Mouse (Mus musculus): ENCODE data around the gene Arl6ip5. TPM values are rescaled to one million over a fixed set of nuclear protein-coding genes. Genes with fewer than 3 reads are reported as not detected.

Arl6ip5 gene
- polyA plus RNA-seq (2015; fragmentation: Nextera tagmentation; extraction: Ambion mirVana), result 33.5 and 34.6 TPM in 2 replicates

DNA sequence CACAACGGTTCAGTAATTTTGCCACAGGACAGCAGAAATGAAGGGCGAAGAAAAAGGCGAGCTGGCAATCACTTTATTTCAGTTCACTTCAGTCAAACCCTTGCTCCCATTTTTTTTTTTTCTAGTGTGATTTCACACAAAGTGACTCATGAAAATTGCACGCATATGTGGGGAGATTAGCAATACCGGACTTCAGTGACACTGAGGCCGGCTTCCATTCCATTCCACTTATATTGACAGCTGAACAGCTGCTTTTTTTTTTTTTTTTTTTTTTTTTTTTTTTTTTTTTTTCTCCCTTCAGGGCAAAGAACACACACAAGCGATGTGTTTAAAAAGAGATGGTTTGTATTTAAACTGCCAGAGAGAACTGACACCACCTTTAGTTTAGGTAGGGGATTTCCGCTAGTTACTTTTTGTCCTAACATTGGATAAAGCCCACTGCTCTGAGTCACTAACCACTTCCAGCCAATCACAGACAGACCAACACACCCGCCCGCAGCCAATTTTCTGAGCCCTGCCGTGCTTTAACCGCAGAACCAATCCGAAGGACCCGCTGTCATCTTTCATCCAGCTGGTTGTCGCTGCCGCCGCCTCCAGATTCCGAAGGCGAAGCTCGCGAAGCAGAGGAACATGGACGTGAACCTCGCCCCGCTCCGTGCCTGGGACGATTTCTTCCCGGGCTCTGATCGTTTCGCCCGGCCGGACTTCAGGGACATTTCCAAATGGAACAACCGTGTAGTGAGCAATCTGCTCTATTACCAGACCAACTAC is at the start of gene Arl6ip5:
Gene Arl6ip5 (plus strand): TSS at position 499 of the 771 bp plus-strand sequence.
- peaks cover 78% of the 10 kb centered on the region for H3K4me1 ChIP-seq (replicated peaks)
- no peaks in the 10 kb centered on the region for H3K9me3 ChIP-seq (replicated peaks)
- H3K4me3 ChIP-seq (replicated peaks), result peak within 1 kb of the TSS; percentile 74
- 5% methylated on average over 32 of the region's 32 CpGs for WGBS (ENCODE audit: insufficient replicate concordance)
- peak within 1 kb of the TSS; percentile 84 for H3K4me2 ChIP-seq
- peak within 1 kb of the TSS; percentile 69 for H3K9ac ChIP-seq
- ATAC-seq (ENCODE audit: insufficient read depth), result peak; percentile 68
- peak within 1 kb of the TSS; percentile 79 for H3K27ac ChIP-seq (replicated peaks)
- H3K36me3 ChIP-seq (replicated peaks), result peaks cover 11% of the 10 kb centered on the region
- H3K27me3 ChIP-seq, result no peaks in the 10 kb centered on the region

DNA sequence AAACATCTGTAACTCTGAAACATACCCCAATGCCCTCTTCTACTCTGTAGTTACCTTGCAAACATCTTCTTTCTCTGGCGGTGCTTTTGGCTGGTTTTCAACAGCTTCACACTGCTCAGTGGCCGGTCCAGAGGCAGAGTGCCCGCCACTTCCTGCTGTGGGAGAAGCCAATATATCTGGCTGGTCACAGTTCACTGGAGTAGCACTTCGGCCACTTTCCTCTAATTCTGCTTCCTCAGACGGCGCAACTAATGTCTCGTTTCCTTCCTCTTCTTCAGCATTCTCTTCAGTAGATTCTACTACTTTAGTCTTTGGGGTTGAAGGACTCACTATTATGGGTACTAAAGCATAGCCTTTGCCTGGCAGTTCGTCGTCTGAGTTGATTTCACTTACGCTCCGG is 34.8 kb upstream of the Arl6ip5 start:
- H3K4me1 ChIP-seq (replicated peaks), result peaks cover 36% of the 10 kb centered on the region
- peaks cover 31% of the 10 kb centered on the region for H3K36me3 ChIP-seq (replicated peaks)
- no peak for ATAC-seq (ENCODE audit: insufficient read depth)
- H3K4me3 ChIP-seq (replicated peaks), result 0 out of 2 replicates have a peak overlapping the region, but pooled peaks have one; percentile 3
- H3K4me2 ChIP-seq, result peak overlapping the region; percentile 30
- WGBS (ENCODE audit: insufficient replicate concordance), result 47% methylated on average over 11 of the region's 11 CpGs
- no peak overlapping the region for H3K9ac ChIP-seq
- no peaks in the 10 kb centered on the region for H3K9me3 ChIP-seq (replicated peaks)
- no peak overlapping the region for H3K27ac ChIP-seq (replicated peaks)
- no peaks in the 10 kb centered on the region for H3K27me3 ChIP-seq

DNA sequence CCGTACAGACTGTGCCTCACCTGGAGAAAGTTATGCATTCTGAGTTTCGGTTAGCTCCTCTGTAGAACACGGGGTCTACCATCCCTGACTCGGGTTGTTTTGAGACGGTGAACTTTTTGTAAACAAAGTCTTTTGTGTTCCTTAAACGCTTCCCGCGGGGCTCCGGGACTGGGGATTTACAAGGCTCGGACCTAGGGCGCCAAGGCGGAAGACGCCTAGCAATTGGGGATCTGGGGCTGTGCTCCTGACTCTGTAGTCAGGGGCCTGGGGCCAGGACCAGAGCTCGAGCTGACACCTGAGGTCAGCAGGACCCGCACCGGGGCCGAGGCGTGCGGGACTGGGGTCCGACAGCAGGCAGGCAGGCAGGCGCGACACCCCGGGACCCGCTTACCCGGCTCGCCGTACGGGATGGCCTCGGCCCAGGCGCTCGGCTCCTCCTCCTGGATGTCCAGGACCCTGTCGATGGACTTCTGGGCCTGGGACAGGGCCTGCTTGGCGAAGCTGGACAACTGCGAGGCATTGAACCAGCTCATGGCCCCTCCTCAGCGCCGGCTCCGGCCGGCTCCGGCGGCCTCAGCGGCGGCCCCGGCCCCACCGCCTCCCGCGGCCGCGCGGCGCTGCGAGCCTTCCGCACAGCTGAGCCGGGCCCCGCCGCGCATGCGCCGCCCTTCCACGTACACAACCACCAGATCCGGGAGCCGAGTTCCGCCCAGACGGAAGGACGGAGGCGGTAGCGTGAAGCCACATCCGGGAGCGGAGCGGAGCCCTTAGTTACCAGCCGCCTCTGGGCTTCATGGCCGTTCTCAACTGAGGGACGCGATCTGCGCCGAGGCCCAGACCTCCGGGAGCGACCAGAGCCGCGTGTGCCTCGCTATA is 31.8 kb upstream of the Arl6ip5 start, which contains the start of gene Tmf1:
Gene Tmf1 (minus strand): TSS at position 632 of the 876 bp plus-strand sequence.
- peak within 1 kb of the TSS; percentile 88 for H3K4me2 ChIP-seq
- H3K4me3 ChIP-seq (replicated peaks), result peak within 1 kb of the TSS; percentile 83
- WGBS (ENCODE audit: insufficient replicate concordance), result under 1% methylated on average over 80 of the region's 80 CpGs
- ATAC-seq (ENCODE audit: insufficient read depth), result peak; percentile 98
- no peaks in the 10 kb centered on the region for H3K27me3 ChIP-seq
- H3K9me3 ChIP-seq (replicated peaks), result no peaks in the 10 kb centered on the region
- peaks cover 15% of the 10 kb centered on the region for H3K36me3 ChIP-seq (replicated peaks)
- peak within 1 kb of the TSS; percentile 96 for H3K9ac ChIP-seq
- H3K4me1 ChIP-seq (replicated peaks), result peaks cover 42% of the 10 kb centered on the region
- peak within 1 kb of the TSS; percentile 93 for H3K27ac ChIP-seq (replicated peaks)

DNA sequence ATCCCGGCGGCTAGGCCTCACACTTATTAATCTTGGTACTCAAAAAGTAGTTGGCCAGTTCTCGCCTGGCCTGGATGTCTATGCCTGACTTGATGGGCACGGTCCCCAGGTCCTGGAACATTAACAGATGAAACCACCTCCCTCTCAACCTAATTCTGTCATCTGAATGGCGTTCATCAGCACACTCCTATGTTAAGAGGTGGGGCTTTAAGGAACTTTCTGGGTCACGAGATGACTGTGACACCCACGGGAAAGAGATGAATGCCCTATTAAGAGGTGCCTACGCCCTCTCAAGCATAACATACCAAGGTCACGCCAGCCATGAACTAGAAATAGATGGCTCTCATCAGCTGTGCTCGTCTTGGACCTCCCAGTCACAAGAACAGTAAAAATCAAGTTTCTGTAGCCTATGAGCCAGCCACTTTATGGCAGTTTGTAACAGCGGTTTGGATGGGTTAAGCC is 31.1 kb upstream of the Arl6ip5 start:
- no peaks in the 10 kb centered on the region for H3K9me3 ChIP-seq (replicated peaks)
- 12% methylated on average over 11 of the region's 11 CpGs for WGBS (ENCODE audit: insufficient replicate concordance)
- no peaks in the 10 kb centered on the region for H3K27me3 ChIP-seq
- ATAC-seq (ENCODE audit: insufficient read depth), result peak; percentile 58
- peak overlapping the region; percentile 93 for H3K27ac ChIP-seq (replicated peaks)
- H3K4me1 ChIP-seq (replicated peaks), result peaks cover 42% of the 10 kb centered on the region
- peak overlapping the region; percentile 83 for H3K4me3 ChIP-seq (replicated peaks)
- H3K4me2 ChIP-seq, result peak overlapping the region; percentile 88
- peak overlapping the region; percentile 96 for H3K9ac ChIP-seq
- H3K36me3 ChIP-seq (replicated peaks), result peaks cover 18% of the 10 kb centered on the region

DNA sequence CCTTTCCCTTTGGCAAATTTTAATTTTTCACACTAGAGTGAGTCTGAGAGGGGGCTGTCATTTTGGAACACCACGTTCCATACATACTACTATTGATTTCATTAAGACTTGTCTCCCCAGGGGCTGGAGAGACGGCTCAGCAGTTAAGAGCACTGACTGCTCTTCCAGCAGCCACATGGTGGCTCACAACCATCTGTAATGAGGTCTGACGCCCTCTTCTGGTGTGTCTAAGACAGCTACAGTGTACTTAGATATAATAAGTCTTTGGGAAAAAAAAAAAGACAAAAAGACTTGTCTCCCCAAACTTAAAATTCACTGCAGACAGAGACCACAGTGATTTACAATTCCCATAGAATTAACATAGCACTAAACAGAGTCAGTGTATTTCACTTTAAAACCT is 10.1 kb upstream of the Arl6ip5 start:
- Histone ChIP-seq H3K4me1 (replicated peaks) (peaks cover 20% of the 10 kb centered on the region), H3K9ac (no peak overlapping the region), H3K4me3 (replicated peaks) (no peak overlapping the region), H3K4me2 (no peak overlapping the region), H3K27me3 (no peaks in the 10 kb centered on the region), H3K27ac (replicated peaks) (no peak overlapping the region), H3K36me3 (replicated peaks) (peaks cover 48% of the 10 kb centered on the region), H3K9me3 (replicated peaks) (no peaks in the 10 kb centered on the region)
- ATAC-seq (ENCODE audit: insufficient read depth), result no peak
- 63% methylated on average over 3 of the region's 3 CpGs for WGBS (ENCODE audit: insufficient replicate concordance)

DNA sequence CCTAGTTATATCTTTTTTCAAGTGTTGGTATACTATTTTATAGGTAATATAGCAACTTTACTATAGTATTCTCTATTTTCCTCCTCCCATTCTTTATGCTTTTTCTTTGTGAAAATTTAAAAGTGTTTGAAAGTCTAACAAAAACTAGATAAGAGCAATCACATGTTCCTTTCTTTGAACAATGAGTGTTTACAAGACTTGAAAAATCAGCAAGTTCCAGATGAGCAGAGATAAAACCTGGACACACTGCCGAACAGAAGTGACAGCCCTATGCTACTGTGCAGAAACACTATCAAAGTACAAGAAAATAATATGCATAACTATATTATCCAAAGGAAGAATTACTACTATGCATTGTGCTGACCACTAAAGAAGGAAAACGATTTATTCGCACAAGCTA is 8.0 kb upstream of the Arl6ip5 start:
- H3K27ac ChIP-seq (replicated peaks), result no peak overlapping the region
- H3K4me3 ChIP-seq (replicated peaks), result no peak overlapping the region
- WGBS (ENCODE audit: insufficient replicate concordance), result 64% methylated on average over 3 of the region's 3 CpGs
- no peaks in the 10 kb centered on the region for H3K9me3 ChIP-seq (replicated peaks)
- H3K4me2 ChIP-seq, result no peak overlapping the region
- H3K4me1 ChIP-seq (replicated peaks), result peaks cover 34% of the 10 kb centered on the region
- ATAC-seq (ENCODE audit: insufficient read depth), result no peak
- H3K27me3 ChIP-seq, result no peaks in the 10 kb centered on the region
- no peak overlapping the region for H3K9ac ChIP-seq
- H3K36me3 ChIP-seq (replicated peaks), result peaks cover 29% of the 10 kb centered on the region

DNA sequence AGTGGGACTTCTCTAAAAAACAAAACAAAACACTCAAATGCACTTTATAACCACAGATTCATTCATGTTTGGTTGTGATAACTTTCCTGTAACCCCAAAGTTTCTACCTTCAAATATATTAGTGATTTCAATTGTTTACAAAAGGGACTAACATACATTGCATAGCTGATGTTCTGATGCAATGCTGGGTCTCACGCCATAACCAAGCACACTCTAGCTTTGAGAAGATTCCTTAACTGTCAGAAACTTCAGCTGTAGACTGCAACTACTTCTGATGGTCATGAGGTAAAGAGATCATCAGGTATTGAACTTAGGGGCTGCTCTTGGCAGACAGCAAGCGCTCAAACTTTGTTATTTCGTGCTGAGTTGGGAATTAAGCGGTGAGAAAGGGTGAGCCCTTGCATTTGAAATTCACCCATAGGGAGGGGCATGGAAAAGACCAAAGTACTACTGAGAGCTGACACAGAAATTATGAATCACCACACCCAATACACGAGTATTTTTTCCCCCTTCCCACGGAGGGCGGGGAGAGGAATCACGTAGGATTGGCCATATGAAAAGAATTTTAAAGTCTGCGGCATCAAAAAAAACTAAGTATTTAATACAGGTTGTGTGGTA is 6.1 kb upstream of the Arl6ip5 start:
- Histone ChIP-seq H3K27me3 (no peaks in the 10 kb centered on the region), H3K9ac (peak overlapping the region; percentile 96), H3K4me2 (peak overlapping the region; percentile 79), H3K9me3 (replicated peaks) (no peaks in the 10 kb centered on the region), H3K4me3 (replicated peaks) (peak overlapping the region; percentile 94), H3K27ac (replicated peaks) (peak overlapping the region; percentile 87), H3K36me3 (replicated peaks) (0 out of 2 replicates have a peak, but pooled peaks cover 17% of the 10 kb centered on the region), H3K4me1 (replicated peaks) (peaks cover 53% of the 10 kb centered on the region)
- ATAC-seq (ENCODE audit: insufficient read depth), result no peak
- 13% methylated on average over 9 of the region's 9 CpGs for WGBS (ENCODE audit: insufficient replicate concordance)

DNA sequence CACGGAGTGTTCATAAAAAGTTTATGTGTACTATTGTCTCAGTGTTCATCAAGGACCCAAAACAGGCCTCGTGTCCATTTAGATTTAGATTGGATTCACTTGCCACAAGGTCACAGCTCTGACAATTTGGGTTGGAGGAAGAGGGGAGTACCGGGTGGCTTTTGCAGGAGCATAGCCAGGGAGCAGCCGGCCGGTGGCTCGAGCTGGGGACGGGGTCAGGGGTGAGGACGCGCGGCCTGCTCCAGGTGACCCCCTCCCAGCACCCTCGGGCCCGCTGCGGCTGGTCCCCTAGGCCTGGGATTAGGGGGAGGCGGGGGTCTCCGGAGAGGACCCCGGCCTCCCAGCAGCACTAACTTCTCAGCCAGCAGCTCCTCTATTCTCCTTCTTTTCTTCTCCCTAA is 5.5 kb upstream of the Arl6ip5 start:
- H3K4me1 ChIP-seq (replicated peaks), result peaks cover 58% of the 10 kb centered on the region
- peak overlapping the region; percentile 96 for H3K9ac ChIP-seq
- under 1% methylated on average over 16 of the region's 16 CpGs for WGBS (ENCODE audit: insufficient replicate concordance)

DNA sequence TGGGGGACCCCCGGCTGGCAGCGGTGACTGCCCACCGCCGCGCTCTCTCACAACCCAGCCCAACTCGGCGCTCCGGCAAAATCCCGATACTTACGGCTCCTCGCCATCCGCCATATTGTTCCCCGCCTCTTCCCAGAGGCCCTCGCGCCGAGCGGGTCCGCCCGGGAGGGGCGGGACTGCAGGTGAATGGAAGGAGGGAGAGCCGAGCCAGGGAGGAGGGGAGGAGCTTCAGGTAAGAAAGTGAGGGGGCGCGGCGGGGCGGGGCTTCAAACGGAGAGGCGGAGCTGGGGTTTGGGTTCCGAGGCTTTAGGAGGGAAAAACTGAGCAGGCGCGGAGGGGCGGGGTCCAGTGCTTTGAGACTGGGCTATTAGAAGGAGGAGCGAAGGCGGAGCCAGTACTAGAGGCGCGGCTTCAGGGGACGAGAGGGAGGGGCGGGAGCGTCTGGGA is 5.0 kb upstream of the Arl6ip5 start, which contains the start of gene Uba3:
Gene Uba3 (minus strand): TSS at position 209 of the 447 bp plus-strand sequence.
- Histone ChIP-seq H3K36me3 (replicated peaks) (0 out of 2 replicates have a peak, but pooled peaks cover 10% of the 10 kb centered on the region), H3K4me3 (replicated peaks) (peak within 1 kb of the TSS; percentile 94), H3K9ac (peak within 1 kb of the TSS; percentile 96), H3K4me1 (replicated peaks) (peaks cover 63% of the 10 kb centered on the region), H3K27ac (replicated peaks) (peak within 1 kb of the TSS; percentile 87), H3K9me3 (replicated peaks) (no peaks in the 10 kb centered on the region), H3K4me2 (peak within 1 kb of the TSS; percentile 79), H3K27me3 (no peaks in the 10 kb centered on the region)
- WGBS (ENCODE audit: insufficient replicate concordance), result under 1% methylated on average over 38 of the region's 38 CpGs
- ATAC-seq (ENCODE audit: insufficient read depth), result peak; percentile 98

More for the DNA sequence above, 5.5 kb upstream of the Arl6ip5 start:
- no peaks in the 10 kb centered on the region for H3K27me3 ChIP-seq
- H3K4me3 ChIP-seq (replicated peaks), result peak overlapping the region; percentile 94
- H3K4me2 ChIP-seq, result peak overlapping the region; percentile 79
- peak overlapping the region; percentile 87 for H3K27ac ChIP-seq (replicated peaks)
- 0 out of 2 replicates have a peak, but pooled peaks cover 16% of the 10 kb centered on the region for H3K36me3 ChIP-seq (replicated peaks)
- H3K9me3 ChIP-seq (replicated peaks), result no peaks in the 10 kb centered on the region
- ATAC-seq (ENCODE audit: insufficient read depth), result peak; percentile 46

DNA sequence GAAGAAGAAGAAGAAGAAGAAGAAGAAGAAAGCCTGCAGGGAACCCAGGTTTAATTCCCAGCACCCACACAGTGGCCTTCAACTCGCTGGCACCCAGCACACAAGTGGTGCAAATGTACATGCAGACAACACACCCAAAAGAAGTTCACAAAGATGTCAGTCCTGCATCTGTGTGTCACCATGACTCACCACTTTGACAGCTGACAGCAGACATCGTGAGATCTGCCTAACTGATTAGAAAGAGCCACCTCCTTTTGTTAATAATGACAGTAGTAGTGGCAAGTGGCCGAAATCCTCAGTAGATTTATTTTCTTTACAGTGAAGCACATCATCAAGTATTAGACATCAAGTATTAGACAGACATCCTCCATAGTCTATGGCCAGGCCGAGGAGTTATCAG is 3.4 kb upstream of the Arl6ip5 start:
- Histone ChIP-seq H3K27me3 (no peaks in the 10 kb centered on the region), H3K4me2 (no peak overlapping the region), H3K9ac (no peak overlapping the region), H3K36me3 (replicated peaks) (0 out of 2 replicates have a peak, but pooled peaks cover 1% of the 10 kb centered on the region), H3K27ac (replicated peaks) (peak overlapping the region; percentile 38; the same call in 1 of the 2 replicates), H3K9me3 (replicated peaks) (no peaks in the 10 kb centered on the region), H3K4me1 (replicated peaks) (peaks cover 73% of the 10 kb centered on the region), H3K4me3 (replicated peaks) (no peak overlapping the region)
- WGBS (ENCODE audit: insufficient replicate concordance), result 43% methylated on average over 4 of the region's 4 CpGs
- ATAC-seq (ENCODE audit: insufficient read depth), result no peak

Data from liver, embryonic 15.5 days (tissue).